Mouse (Mus musculus): ENCODE results near the gene Gm10118. TPM values are rescaled to one million over a fixed set of nuclear protein-coding genes. Genes with fewer than 3 reads are reported as not detected.

The Gm10118 gene
- polyA plus RNA-seq, 1 experiment, result not detected

DNA sequence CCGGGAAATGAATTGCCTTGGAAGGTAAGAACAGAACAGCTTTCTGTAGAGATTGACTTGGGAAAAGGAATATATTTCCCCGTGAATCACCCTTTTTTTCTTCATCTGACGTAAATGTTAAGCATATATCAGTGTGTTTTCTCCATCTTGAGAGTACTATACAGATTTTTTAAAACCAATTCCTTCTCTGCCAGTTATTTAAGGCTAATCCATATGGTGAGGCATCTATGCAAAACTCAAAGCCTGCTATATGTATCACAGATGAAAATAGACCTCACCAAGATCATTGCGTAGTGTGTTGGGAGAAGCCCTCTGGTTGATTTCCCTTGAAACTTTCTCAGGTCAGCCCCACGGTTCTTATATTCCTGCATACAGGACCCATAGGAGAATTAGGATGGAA, 32.6 kb downstream of the Gm10118 start:
- H3K4me1 ChIP-seq (ENCODE audit: control insufficient read depth, insufficient read depth, low read length), result no peaks in the 10 kb centered on the region; the same call in 1 of the 2 replicates
- TF ChIP-seq POLR2A (IDR thresholded peaks at IDR 0.05; ENCODE audit: low read depth, low read length) (no peak), CTCF (IDR thresholded peaks at IDR 0.05; ENCODE audit: borderline replicate concordance, insufficient read depth, low read length) (no peak)
- no peak overlapping the region for H3K4me3 ChIP-seq (ENCODE audit: insufficient read depth, low read length)
- no peak overlapping the region for H3K27ac ChIP-seq (ENCODE audit: insufficient read depth, low read length)

DNA sequence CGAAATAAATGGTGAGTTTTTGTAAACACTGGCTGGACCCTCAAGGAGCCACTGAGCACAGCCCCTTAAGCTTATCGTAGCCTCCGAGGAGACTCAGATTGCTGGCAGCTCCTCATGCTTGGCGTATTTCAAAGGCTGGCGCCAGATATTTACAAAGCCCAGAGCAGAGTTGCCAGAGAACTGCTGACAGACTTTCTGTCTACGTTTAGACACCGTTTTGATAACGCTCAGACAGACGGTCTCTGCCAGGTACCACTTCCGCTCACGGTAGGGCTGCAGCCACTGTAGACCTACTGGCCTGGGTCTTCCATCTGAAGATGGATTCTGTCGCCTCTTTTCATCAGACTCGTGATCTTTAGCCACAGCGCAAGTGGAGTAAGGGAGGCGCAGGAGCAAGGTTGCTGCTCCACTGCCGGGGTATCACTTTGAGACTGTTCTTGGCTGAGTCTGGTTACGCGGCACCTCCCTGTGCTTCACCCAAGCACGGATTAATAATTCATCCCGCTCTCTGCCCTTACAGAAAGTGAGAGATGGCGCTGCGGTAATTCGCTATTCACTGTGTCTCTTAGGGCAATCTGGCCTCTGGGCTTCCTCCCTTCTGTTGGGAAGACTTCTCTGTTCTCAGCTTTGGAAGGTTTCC, 40.7 kb downstream of the Gm10118 start:
- Histone ChIP-seq H3K4me3 (ENCODE audit: insufficient read depth, low read length) (no peak overlapping the region), H3K27ac (ENCODE audit: insufficient read depth, low read length) (no peak overlapping the region), H3K4me1 (ENCODE audit: control insufficient read depth, insufficient read depth, low read length) (no peaks in the 10 kb centered on the region)
- no peak for TF ChIP-seq CTCF (IDR thresholded peaks at IDR 0.05; ENCODE audit: borderline replicate concordance, insufficient read depth, low read length)
- TF ChIP-seq POLR2A (IDR thresholded peaks at IDR 0.05; ENCODE audit: low read depth, low read length), result no peak

DNA sequence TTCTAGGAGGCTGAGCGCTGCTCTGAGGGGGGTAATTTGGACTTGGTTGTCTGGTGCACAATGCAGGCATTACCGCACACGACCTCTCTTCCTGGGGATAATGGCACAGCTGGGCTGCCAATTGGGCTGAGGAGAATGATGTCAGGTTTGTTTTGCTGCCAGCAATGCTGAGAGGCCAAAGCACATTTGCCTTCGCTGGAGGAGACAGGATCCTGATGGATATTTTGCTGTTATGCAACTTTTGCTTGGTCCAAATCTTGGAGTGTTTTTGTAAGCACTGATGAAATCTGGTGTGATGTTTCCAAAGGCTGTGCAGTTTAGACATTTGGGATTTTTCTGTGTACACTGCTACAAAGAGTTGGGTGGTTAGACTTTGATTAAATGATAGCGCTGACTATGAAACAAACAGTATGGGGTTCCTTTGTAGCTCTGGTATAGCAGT, 46.8 kb downstream of the Gm10118 start:
- TF ChIP-seq CTCF (IDR thresholded peaks at IDR 0.05; ENCODE audit: borderline replicate concordance, insufficient read depth, low read length) (no peak), POLR2A (IDR thresholded peaks at IDR 0.05; ENCODE audit: low read depth, low read length) (no peak)
- Histone ChIP-seq H3K4me3 (ENCODE audit: insufficient read depth, low read length) (no peak overlapping the region), H3K27ac (ENCODE audit: insufficient read depth, low read length) (no peak overlapping the region), H3K4me1 (ENCODE audit: control insufficient read depth, insufficient read depth, low read length) (no peaks in the 10 kb centered on the region)

Other genes starting within 250 kb of the Gm10118 start
- gene Lrrtm3, start 162.8 kb upstream of the Gm10118 start, polyA plus RNA-seq (2011; ENCODE audit: insufficient read length, low read depth, missing spikeins), result 2.0 and 7.6 TPM in 2 replicates